Mouse (Mus musculus): ENCODE measurements around the gene Gm49361. TPM values are rescaled to one million over a fixed set of nuclear protein-coding genes. Genes with fewer than 3 reads are reported as not detected.

The Gm49361 gene
- 0.27 TPM in 1 of 2 replicates, not detected in the other for polyA plus RNA-seq (2011; ENCODE audit: insufficient read length, low read depth, missing spikeins)

- Histone ChIP-seq H3K4me1 (ENCODE audit: control insufficient read depth, insufficient read depth, low read length) (peaks cover 15% of the 10 kb centered on the region), H3K27ac (ENCODE audit: insufficient read depth, low read length) (peak within 1 kb of the TSS; percentile 90), H3K4me3 (ENCODE audit: insufficient read depth, low read length) (peak within 1 kb of the TSS; percentile 94)
- TF ChIP-seq CTCF (IDR thresholded peaks at IDR 0.05; ENCODE audit: borderline replicate concordance, insufficient read depth, low read length) (no peak), POLR2A (IDR thresholded peaks at IDR 0.05; ENCODE audit: low read depth, low read length) (peak; percentile 56)
Measured at GRCm38 (mm10) chr14:57746001-57746771, at the start of gene Gm49361. TSS of gene Gm49361 (minus strand) at chr14:57746103.

GRCm38 (mm10) chr14:57791171-57791570 lies 45.3 kb upstream of the Gm49361 start:
- H3K4me3 ChIP-seq (ENCODE audit: insufficient read depth, low read length) = no peak overlapping the region
- peak overlapping the region; percentile 47; the same call in 1 of the 2 replicates for H3K27ac ChIP-seq (ENCODE audit: insufficient read depth, low read length)
- no peak for TF ChIP-seq CTCF (IDR thresholded peaks at IDR 0.05; ENCODE audit: borderline replicate concordance, insufficient read depth, low read length)
- TF ChIP-seq POLR2A (IDR thresholded peaks at IDR 0.05; ENCODE audit: low read depth, low read length) = no peak
- H3K4me1 ChIP-seq (ENCODE audit: control insufficient read depth, insufficient read depth, low read length) = no peaks in the 10 kb centered on the region

DNA sequence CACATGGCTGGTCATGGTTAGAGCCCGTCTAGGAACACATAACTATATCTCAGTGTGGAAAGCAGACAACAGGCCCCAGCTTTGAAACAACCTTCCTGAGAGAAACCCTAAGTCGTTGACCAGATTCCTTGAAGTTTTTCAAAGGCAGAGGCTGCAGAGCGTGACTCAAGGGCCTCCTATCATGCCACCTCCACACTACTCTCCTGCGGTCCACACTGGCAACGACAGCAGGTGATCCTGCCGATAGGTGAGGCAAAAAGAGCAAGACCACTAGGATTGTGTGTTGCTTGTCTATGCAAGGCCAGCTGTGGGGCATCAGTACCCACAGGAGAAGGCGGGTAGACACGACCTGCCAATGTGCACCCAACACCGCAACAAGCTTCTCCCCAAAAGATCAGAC lies 43.9 kb upstream of the Gm49361 start:
- no peak overlapping the region for H3K27ac ChIP-seq (ENCODE audit: insufficient read depth, low read length)
- no peak overlapping the region for H3K4me3 ChIP-seq (ENCODE audit: insufficient read depth, low read length)
- TF ChIP-seq POLR2A (IDR thresholded peaks at IDR 0.05; ENCODE audit: low read depth, low read length) (no peak), CTCF (IDR thresholded peaks at IDR 0.05; ENCODE audit: borderline replicate concordance, insufficient read depth, low read length) (no peak)
- H3K4me1 ChIP-seq (ENCODE audit: control insufficient read depth, insufficient read depth, low read length) = no peaks in the 10 kb centered on the region

- TF ChIP-seq POLR2A (IDR thresholded peaks at IDR 0.05; ENCODE audit: low read depth, low read length) = no peak
- TF ChIP-seq CTCF (IDR thresholded peaks at IDR 0.05; ENCODE audit: borderline replicate concordance, insufficient read depth, low read length) = no peak
- Histone ChIP-seq H3K4me3 (ENCODE audit: insufficient read depth, low read length) (no peak overlapping the region), H3K27ac (ENCODE audit: insufficient read depth, low read length) (no peak overlapping the region), H3K4me1 (ENCODE audit: control insufficient read depth, insufficient read depth, low read length) (no peaks in the 10 kb centered on the region)
Measured at GRCm38 (mm10) chr14:57789311-57789710, 43.4 kb upstream of the Gm49361 start.

DNA sequence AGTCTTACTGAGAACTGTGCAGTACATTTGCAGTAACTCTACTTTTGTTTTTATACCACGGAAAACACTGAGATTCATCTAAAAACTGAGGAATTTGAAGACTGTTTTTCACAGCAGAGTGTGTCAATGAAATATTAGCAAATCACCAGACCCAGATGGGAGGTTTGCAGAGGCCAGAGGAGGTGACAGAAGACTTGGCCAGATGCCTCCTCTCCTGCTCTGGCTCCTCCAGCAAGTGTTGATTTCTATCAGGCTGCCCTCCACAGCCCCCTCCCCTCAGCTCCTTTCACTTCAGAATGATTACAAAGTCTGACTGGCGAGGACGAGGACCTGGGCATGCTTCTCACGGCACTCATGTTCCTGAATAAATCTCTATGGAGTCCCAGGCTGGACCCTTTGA lies 41.5 kb upstream of the Gm49361 start:
- no peak overlapping the region for H3K4me3 ChIP-seq (ENCODE audit: insufficient read depth, low read length)
- no peaks in the 10 kb centered on the region for H3K4me1 ChIP-seq (ENCODE audit: control insufficient read depth, insufficient read depth, low read length)
- H3K27ac ChIP-seq (ENCODE audit: insufficient read depth, low read length) = no peak overlapping the region
- TF ChIP-seq POLR2A (IDR thresholded peaks at IDR 0.05; ENCODE audit: low read depth, low read length) = no peak
- TF ChIP-seq CTCF (IDR thresholded peaks at IDR 0.05; ENCODE audit: borderline replicate concordance, insufficient read depth, low read length) = no peak

GRCm38 (mm10) chr14:57772157-57772815 lies 26.4 kb upstream of the Gm49361 start:
- no peak overlapping the region for H3K27ac ChIP-seq (ENCODE audit: insufficient read depth, low read length)
- no peak overlapping the region for H3K4me3 ChIP-seq (ENCODE audit: insufficient read depth, low read length)
- H3K4me1 ChIP-seq (ENCODE audit: control insufficient read depth, insufficient read depth, low read length) = 0 out of 2 replicates have a peak, but pooled peaks cover 2% of the 10 kb centered on the region
- TF ChIP-seq CTCF (IDR thresholded peaks at IDR 0.05; ENCODE audit: borderline replicate concordance, insufficient read depth, low read length) (no peak), POLR2A (IDR thresholded peaks at IDR 0.05; ENCODE audit: low read depth, low read length) (no peak)

GRCm38 (mm10) chr14:57769102-57769501 lies 23.2 kb upstream of the Gm49361 start:
- Histone ChIP-seq H3K4me1 (ENCODE audit: control insufficient read depth, insufficient read depth, low read length) (0 out of 2 replicates have a peak, but pooled peaks cover 2% of the 10 kb centered on the region), H3K4me3 (ENCODE audit: insufficient read depth, low read length) (no peak overlapping the region), H3K27ac (ENCODE audit: insufficient read depth, low read length) (no peak overlapping the region)
- TF ChIP-seq CTCF (IDR thresholded peaks at IDR 0.05; ENCODE audit: borderline replicate concordance, insufficient read depth, low read length) (no peak), POLR2A (IDR thresholded peaks at IDR 0.05; ENCODE audit: low read depth, low read length) (no peak)

DNA sequence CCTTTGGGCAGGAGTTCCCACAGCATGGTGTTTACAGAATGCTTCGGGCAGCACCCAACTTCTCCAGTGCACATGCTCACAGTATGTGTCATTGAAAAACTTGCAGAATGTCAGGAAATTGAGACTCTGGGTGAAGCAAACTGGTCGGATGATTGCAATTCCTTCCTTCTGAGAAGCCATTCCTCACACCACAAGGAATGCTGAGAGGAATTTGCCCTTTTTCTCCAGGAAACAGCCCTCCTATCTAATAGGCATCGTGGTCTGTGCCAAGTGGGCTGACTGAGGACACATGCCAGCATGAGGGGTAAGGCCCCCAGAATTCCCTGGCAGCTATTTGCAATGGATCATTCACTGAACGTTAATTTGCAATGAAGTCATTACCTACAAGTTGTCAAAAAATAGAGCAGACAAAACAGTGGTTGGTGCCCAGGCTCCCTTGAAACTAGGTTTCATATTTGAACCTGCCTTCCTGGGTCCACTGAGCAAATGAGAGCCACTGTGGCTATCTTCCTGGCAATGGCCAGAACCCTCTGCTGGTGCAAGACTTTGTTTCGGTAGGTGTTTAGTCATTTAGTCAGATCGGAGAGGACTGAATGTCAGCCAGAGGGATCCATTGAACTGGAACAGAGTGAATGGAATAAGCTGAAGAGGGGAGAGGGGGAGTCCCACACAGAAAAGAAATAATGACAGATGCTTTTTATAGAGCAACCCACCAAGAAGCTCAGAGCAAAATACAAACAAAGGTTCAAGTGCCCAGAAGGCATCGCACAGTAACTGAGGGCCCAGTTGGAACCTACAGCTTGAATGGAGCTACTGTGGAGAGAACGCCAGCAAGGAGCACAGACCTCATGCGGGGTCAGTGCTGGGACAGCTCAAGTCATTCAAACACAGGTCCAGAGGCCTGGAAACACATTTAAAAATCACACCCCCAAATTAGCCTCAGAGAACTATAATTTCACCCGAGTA lies 14.8 kb upstream of the Gm49361 start:
- H3K4me1 ChIP-seq (ENCODE audit: control insufficient read depth, insufficient read depth, low read length) = peaks cover 16% of the 10 kb centered on the region
- no peak overlapping the region for H3K4me3 ChIP-seq (ENCODE audit: insufficient read depth, low read length)
- TF ChIP-seq POLR2A (IDR thresholded peaks at IDR 0.05; ENCODE audit: low read depth, low read length) (no peak; the same call in 1 of the 2 replicates), CTCF (IDR thresholded peaks at IDR 0.05; ENCODE audit: borderline replicate concordance, insufficient read depth, low read length) (no peak)
- H3K27ac ChIP-seq (ENCODE audit: insufficient read depth, low read length) = peak overlapping the region; percentile 99

- Histone ChIP-seq H3K27ac (ENCODE audit: insufficient read depth, low read length) (peak within 1 kb of the TSS; percentile 99), H3K4me3 (ENCODE audit: insufficient read depth, low read length) (no peak within 1 kb of the TSS), H3K4me1 (ENCODE audit: control insufficient read depth, insufficient read depth, low read length) (peaks cover 20% of the 10 kb centered on the region)
- no peak for TF ChIP-seq CTCF (IDR thresholded peaks at IDR 0.05; ENCODE audit: borderline replicate concordance, insufficient read depth, low read length)
- TF ChIP-seq POLR2A (IDR thresholded peaks at IDR 0.05; ENCODE audit: low read depth, low read length) = no peak
Measured at GRCm38 (mm10) chr14:57758237-57758636, 12.3 kb upstream of the Gm49361 start, which contains the start of gene Lats2. TSS of gene Lats2 (minus strand) at chr14:57758388.
